Mouse (Mus musculus): ENCODE data around the gene E4f1.

The E4f1 gene

GRCm38 (mm10) chr17:24415011-24415410 lies 55.1 kb downstream of the E4f1 start:
- no peak for DNase-seq (ENCODE audit: low read depth, low spot score)

GRCm38 (mm10) chr17:24414230-24414976 lies 55.7 kb downstream of the E4f1 start, which contains the start of gene Rnps1:
Gene Rnps1, plus strand, starts transcription at chr17:24414565.
- peak; percentile 100 for DNase-seq (ENCODE audit: low read depth, low spot score)

- no peak for DNase-seq (ENCODE audit: low read depth, low spot score)
Measured at GRCm38 (mm10) chr17:24413557-24414211, 56.4 kb downstream of the E4f1 start.

GRCm38 (mm10) chr17:24407116-24407803 lies 62.9 kb downstream of the E4f1 start:
- no peak for DNase-seq (ENCODE audit: low read depth, low spot score)

- no peak for DNase-seq (ENCODE audit: low read depth, low spot score)
Measured at GRCm38 (mm10) chr17:24402371-24402770, 67.7 kb downstream of the E4f1 start.

GRCm38 (mm10) chr17:24394456-24394855 lies 75.7 kb downstream of the E4f1 start:
- DNase-seq (ENCODE audit: low read depth, low spot score), result no peak

All from embryo, embryonic 11.5 days (tissue).